Mouse (Mus musculus) 3134 (cell line): ENCODE measurements at regions not wholly inside any gene's neighbourhood (a gene's known extent, or its start where the extent isn't known, plus 50 kb on each side); places are given as distances from the start of the nearest gene placed in this dataset.

Experiments used
- DNase-seq: peaks from one replicate; pipeline ENCODE4 v3.0.0-alpha.2; 2011; ENCODE audit warnings: low spot score; ENCODE audit not compliant: insufficient read length; ENCODE audit errors: extremely low read depth

- no peak for DNase-seq
These were observed 183.1 kb upstream of the Pdcd1 start for GRCm38 (mm10) chr1:94235426-94235825.

GRCm38 (mm10) chr1:94221006-94221405, 168.7 kb upstream of the Pdcd1 start:
- DNase-seq = no peak

- DNase-seq = no peak
These were observed 165.1 kb upstream of the Pdcd1 start for GRCm38 (mm10) chr1:94217407-94217806.

- DNase-seq = no peak
These were observed 156.6 kb upstream of the Pdcd1 start for GRCm38 (mm10) chr1:94208929-94209328.

- DNase-seq = no peak
These were observed 155.5 kb upstream of the Pdcd1 start for GRCm38 (mm10) chr1:94207859-94208258.

GRCm38 (mm10) chr1:94203281-94203680, 150.9 kb upstream of the Pdcd1 start:
- DNase-seq = no peak

GRCm38 (mm10) chr1:94183876-94184275, 131.5 kb upstream of the Pdcd1 start:
- DNase-seq = no peak

GRCm38 (mm10) chr1:94149958-94150357, 97.6 kb upstream of the Pdcd1 start:
- DNase-seq = peak; percentile 62

GRCm38 (mm10) chr1:94147015-94147414, 94.7 kb upstream of the Pdcd1 start:
- no peak for DNase-seq

GRCm38 (mm10) chr1:94140518-94140917, 88.2 kb upstream of the Pdcd1 start:
- DNase-seq = no peak

- no peak for DNase-seq
These were observed 87.2 kb upstream of the Pdcd1 start for GRCm38 (mm10) chr1:94139445-94140062.

GRCm38 (mm10) chr1:94136731-94137130, 84.4 kb upstream of the Pdcd1 start:
- DNase-seq = no peak
